7 mouse cellular contexts compared by ENCODE assay signal in the genomic region with DNA sequence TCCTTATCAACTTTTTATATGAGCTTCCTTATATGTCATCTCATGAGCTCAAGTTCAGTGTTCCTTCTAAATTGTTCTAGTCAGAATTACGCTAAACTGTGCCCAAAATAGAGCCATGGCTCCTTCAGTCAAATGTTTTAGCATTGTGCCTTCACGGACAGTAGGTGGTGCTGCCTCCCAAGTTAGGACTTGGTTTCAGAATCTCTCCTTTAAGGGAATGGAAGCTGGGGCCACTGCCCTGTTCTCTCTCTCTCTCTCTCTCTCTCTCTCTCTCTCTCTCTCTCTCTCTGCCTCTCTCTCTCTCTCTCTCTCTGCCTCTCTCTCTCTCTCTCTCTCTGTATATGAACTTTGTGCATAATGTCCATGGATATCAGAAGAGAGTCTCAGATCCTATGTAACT.
DNase-seq lines count a peak whose midpoint lies in the region.

No protein-coding gene starts in this region.

- peak; percentile 5 for DNase-seq in ovary, postnatal 36 days (ENCODE audit: low spot score)
- DNase-seq in ovary, postnatal 10 days (ENCODE audit: low spot score) = no peak
- DNase-seq in ZHBTc4 (ENCODE audit: low read depth, low spot score) = peak; percentile 75
- peak; percentile 62 for DNase-seq in embryo, embryonic 10.5 days (ENCODE audit: low spot score)
- DNase-seq in kidney, postnatal 10 days = peak; percentile 58
- peak; percentile 50 for DNase-seq in lung, postnatal 14 days
- peak; percentile 34 to 48 for DNase-seq in right cerebral cortex, postnatal 10 days (ENCODE audit: low spot score in 2 of 2)
